Mouse (Mus musculus) frontal cortex, postnatal 10 days (tissue): Measurements from ENCODE around the gene Jpt1.
"Not testable (repeated sequence)": the region's sequence is repeated elsewhere in the genome, so short reads cannot be mapped to it uniquely, and the experiment has no call there.

Source experiments
- DNase-seq, 2 experiments: peaks; one replicate each; pipeline ENCODE4 v3.0.0; 2022; ENCODE audit warnings: low spot score in 2 of 2, mixed read lengths in 1 of 2

Gene Jpt1

DNA sequence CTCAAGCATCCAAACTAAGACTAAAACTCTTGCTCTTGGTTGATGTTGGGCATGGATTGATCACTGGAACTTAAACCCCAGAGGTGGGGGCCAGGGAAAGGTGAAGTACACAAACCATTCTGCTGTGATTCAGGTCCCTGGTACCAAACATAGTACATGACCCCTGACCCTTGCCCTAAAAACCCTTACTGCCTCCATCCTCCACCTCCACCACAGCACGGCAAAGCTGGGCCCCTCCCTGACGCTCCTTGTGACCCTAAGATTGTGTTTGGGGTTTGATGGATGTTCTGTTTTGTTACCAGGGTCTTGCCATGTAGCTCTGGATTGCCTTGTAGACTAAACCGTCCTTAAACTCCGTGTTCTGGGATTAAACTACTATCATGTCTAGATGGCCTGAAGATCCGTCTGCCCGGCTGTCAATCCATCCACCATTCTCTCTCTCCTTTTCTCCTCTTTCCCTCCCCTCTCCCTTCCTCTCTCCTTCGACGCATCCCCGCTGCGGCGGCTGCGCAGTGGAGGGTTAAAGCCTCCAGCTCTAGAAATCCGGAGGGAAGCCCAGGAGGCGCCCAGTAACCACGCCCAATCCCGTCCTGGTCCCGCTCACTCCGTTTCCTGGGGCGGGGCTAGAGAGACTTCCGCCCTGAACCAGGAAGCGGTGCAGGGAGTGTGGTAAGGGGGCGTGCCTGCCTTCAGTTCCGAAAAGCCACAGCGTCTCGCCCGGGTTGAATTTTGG lies 39.0 kb downstream of the Jpt1 start, which contains the start of gene Armc7:
Armc7 (plus strand) TSS at position 643 of the 733 bp plus-strand sequence.
- DNase-seq: peak; percentile 91 to 94

DNA sequence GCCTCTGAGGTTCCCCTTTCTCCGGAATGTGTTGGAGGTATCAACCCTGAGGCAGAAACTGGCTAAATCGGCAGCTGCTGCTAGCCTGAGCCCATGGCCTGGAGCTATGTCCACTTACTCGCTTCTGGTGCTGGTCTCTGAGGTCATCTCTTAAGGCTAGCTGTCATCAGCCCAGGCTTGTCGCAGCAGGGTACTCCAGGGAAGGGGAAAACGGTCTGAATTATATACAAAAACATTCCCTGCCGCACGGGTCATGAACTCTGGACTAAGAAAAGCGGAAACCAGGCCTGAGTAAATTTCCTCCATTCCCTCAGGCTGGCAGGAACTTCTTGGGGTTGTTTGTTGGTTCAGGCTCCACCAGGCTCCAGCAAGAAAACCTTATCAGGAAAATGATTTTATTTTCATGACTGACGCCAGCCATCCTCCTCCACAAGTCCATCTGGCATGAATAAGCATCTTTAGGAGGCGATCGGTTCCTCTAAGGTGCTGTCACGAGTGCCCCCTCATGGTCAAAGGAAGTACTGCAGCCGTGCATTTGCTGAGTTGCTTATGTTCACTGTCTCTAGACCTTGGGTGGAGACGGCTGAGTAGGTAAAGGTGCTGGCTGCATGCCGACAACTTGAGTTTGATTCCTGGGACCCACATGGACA lies 40.4 kb downstream of the Jpt1 start:
- peak; percentile 89 to 91 for DNase-seq

GRCm38 (mm10) chr11:115472183-115472582 lies 42.0 kb downstream of the Jpt1 start:
- no peak for DNase-seq

DNA sequence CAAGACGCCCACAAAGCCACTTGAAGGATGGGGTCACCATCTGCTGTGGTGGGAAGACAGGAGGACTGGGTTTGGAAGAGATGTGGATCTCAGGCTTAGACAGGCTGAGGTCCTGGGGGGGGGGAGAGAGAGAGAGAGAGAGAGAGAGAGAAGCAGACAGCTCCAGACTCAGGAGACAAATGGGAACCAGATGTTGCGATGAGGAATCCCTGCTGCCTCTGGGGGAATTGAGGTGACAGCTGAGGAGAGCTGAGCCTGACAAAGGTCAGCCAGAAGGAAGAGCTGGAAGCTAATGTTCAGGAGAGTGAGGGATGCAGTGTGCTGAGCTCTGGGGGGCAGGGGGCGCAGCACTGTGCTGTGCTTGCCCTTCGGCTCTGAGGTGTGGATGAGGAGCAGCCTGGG lies 47.0 kb downstream of the Jpt1 start:
- no peak for DNase-seq

GRCm38 (mm10) chr11:115464851-115465250 lies 49.3 kb downstream of the Jpt1 start:
- no peak for DNase-seq

- DNase-seq: no peak
Measured at GRCm38 (mm10) chr11:115463397-115463796, 50.8 kb downstream of the Jpt1 start.

DNA sequence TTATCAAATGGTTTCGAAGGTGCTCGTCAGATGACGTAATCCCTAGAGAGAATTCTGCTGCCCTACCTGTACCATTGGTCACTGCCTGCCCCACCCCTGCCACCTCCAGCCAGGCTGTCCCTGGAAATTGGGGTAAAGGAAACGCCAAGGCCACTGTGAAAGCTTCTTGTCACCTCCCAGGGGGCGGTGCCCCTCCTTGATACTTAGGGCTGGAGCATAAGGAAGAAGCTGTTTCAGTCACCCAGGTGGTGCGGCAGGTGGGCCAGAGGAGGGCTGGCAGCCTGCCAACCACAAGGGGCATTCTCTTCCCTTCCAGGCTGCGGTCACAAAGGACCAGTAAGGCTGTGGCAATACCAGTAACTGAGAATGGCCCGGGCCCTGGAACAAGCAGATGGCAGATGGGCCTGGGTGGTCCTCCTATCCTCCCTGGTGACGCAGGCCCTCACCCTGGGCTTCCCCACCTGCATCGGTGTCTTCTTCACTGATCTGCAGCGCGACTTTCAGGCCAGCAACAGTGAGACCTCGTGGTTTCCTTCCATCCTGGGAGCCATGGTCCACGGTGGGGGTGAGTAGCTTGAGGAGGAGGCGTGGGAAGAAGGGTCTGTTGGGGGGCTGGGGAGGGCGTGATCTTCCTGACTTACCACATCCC lies 51.8 kb downstream of the Jpt1 start, which contains the start of gene Slc16a5:
Slc16a5 (plus strand) TSS at position 232 of the 649 bp plus-strand sequence.
- DNase-seq: no peak

GRCm38 (mm10) chr11:115461846-115462242 lies 52.3 kb downstream of the Jpt1 start:
- DNase-seq: no peak

GRCm38 (mm10) chr11:115460976-115461375 lies 53.2 kb downstream of the Jpt1 start:
- no peak for DNase-seq

DNA sequence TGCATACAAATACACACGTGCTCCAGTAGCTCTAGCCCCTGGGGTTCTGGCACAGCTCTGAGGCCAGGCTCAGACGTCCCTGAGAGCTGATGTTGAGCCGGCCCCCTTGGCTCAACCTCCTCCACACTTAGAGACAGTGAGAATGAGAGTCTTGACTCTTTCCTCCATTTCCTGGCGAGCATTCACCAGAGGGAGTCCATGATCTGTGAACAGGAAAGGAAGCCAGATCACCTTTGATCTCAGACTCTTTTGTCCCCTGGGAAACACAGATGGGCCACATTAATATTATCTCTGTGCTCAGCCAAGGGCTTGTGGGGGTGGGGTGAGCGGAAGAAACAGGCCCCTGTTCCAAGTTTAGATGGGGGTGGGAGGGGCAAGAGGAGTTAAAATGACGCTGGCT lies 56.8 kb downstream of the Jpt1 start:
- DNase-seq: no peak

DNA sequence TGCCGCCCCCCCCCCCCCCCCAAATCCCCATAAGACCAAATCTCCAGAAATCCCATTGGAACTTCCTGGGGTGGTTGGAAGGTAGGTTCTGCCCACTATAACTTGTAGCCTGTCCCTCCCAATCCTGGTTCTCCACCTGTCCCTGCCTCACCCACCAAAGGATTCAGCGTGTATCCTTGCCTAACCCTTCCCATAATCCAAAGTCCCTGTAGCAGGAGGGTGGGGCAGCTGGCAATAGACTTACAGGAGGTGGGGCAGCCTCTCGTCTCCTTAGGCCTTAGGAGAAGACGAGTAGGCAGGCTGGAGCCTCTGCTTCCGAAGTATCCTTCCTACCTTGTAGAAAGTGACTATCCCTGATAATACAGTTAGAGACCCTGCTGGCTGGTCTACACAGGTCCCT lies 58.0 kb downstream of the Jpt1 start:
- no peak for DNase-seq

DNA sequence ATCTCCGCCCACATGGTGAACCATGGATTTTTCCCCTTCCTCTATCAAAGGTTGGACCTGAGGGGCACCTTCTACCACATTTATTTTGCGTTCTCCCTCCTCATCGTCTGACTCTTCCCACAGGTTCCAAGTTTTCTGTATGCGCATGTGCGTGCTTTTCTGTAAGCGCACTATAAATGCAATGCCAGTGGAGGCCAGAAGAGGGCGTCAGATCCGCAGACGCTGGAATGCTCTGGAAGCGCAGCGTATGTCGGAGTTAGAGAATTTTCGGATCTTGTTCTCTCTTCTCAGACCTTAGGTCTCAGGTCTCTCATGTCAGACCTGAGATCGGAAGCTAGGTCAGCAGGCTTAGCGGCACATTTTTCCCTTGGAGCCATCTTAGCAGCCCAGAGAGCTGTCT lies 58.6 kb downstream of the Jpt1 start:
- DNase-seq: no peak

DNA sequence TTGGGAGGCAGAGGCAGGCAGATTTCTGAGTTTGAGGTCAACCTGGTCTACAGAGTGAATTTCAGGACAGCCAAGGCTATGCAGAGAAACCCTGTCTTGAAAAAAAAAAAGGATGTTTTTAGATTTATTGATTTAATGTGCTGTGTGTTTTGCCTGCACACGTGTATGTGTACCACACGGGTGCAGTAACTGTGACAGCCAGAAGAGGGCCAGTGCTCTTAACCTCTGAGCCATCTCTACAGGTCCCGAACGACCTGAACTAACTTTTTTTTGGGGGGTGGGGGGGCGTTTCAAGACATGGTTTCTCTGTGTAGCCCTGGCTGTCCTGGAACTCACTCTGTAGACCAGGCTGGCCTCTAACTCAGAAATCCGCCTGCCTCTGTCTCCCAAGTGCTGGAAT lies 59.4 kb downstream of the Jpt1 start:
- not testable (repeated sequence) for DNase-seq

DNA sequence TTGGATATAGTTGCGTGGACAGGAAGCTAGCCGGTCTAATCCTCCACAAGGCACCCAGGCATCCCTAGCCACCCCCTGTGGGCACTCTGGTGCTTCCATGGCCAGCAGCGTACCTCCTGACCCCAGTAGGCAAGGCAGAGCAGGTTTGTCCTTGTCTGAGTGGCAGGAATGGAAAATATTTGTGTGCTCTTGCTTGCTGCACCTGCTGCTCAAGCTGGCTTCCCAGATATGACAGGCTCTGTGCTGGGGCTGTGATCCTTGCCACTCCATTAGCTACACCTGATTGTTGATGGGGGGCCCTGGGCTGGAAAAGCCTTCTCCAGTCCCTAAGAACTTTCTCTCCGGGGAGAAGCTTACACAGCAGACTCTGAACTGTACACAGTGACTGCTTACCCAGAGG lies 60.9 kb downstream of the Jpt1 start:
- DNase-seq: no peak

- DNase-seq: no peak
Measured at GRCm38 (mm10) chr11:115452281-115452860, 61.8 kb downstream of the Jpt1 start.

- no peak for DNase-seq
Measured at GRCm38 (mm10) chr11:115451781-115452241, 62.4 kb downstream of the Jpt1 start.

GRCm38 (mm10) chr11:115450176-115450575 lies 64.0 kb downstream of the Jpt1 start:
- no peak for DNase-seq

DNA sequence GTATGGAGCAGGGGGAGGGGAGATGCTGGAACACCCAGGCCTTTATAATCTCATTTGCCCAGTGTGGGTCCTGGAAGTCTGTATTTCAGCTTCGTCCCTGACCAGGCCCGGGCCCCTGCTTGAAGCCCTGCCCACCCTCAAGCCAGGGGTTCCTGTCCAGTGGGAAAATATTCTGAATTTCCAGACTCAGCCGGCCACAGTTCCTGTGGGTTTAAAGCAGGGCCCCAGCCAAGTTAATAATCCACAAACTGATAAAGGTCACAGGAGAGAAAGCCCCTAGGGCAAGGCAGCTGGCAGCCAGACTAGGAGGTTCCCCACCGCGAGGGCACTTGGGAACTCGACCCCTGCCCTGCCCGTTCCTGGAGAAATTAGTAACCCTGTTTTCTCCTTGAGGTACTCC lies 65.2 kb downstream of the Jpt1 start:
- no peak for DNase-seq

GRCm38 (mm10) chr11:115448075-115448474 lies 66.1 kb downstream of the Jpt1 start:
- DNase-seq: no peak
